Mouse (Mus musculus) erythroblast, embryonic 14.5 days (primary cell): ENCODE data around the gene Zan.

ENCODE experiments used
- GATA1 ChIP-seq: IDR thresholded peaks from 2 replicates; pipeline ENCODE4 v1.6.1; 2012; ENCODE audit warnings: low read length, inconsistent platforms, mixed read lengths
- TAL1 ChIP-seq: IDR thresholded peaks from 3 replicates; pipeline ENCODE4 v1.6.1; 2012; ENCODE audit warnings: low read length, inconsistent platforms, mixed read lengths

GRCm38 (mm10) chr5:137404081-137404480 is 72.8 kb downstream of the Zan start:
- TF ChIP-seq GATA1 = no peak
- no peak for TF ChIP-seq TAL1
